Mouse (Mus musculus) liver, embryonic 13.5 days (tissue): ENCODE results near the gene Olfr1122. TPM values are rescaled to one million over a fixed set of nuclear protein-coding genes. Genes with fewer than 3 reads are reported as not detected.

Source experiments
- polyA plus RNA-seq: library from polyadenylated mRNA; unstranded; fragments of >200 nt; fragmentation: Nextera tagmentation; extraction: Ambion mirVana; gene quantifications from 2 replicates; pipeline ENCODE4 v1.2.1, GENCODE M21; 2015

Gene Olfr1122
- polyA plus RNA-seq, 1 experiment from 2014 or later: not detected

Other genes with a start within 250 kb of the Olfr1122 start
- gene Olfr1110, start 245.5 kb upstream of the Olfr1122 start, polyA plus RNA-seq: not detected in 2 replicates
- gene Olfr1111, start 233.2 kb upstream of the Olfr1122 start, polyA plus RNA-seq: not detected in 2 replicates
- not detected in 2 replicates for gene Olfr1112, start 198.1 kb upstream of the Olfr1122 start, polyA plus RNA-seq
- not detected in 2 replicates for gene Olfr1113, start 176.9 kb upstream of the Olfr1122 start, polyA plus RNA-seq
- gene Olfr1115, start 137.8 kb upstream of the Olfr1122 start, polyA plus RNA-seq: not detected in 2 replicates
- not detected in 2 replicates for gene Olfr1116, start 118.3 kb upstream of the Olfr1122 start, polyA plus RNA-seq
- gene Olfr1118, start 78.3 kb upstream of the Olfr1122 start, polyA plus RNA-seq: not detected in 2 replicates
- gene Olfr1120, start 31.0 kb upstream of the Olfr1122 start, polyA plus RNA-seq: not detected in 2 replicates
- gene Olfr1121, start 16.0 kb upstream of the Olfr1122 start, polyA plus RNA-seq: not detected in 2 replicates
- not detected in 2 replicates for gene Olfr1123, start 30.8 kb downstream of the Olfr1122 start, polyA plus RNA-seq
- 0.06 TPM in 1 of 2 replicates, not detected in the other for gene Olfr1124, start 44.4 kb downstream of the Olfr1122 start, polyA plus RNA-seq
- not detected in 2 replicates for gene Olfr1126, start 68.1 kb downstream of the Olfr1122 start, polyA plus RNA-seq
- not detected in 2 replicates for gene Pramel7, start 111.2 kb downstream of the Olfr1122 start, polyA plus RNA-seq
- gene Pramel6, start 120.7 kb downstream of the Olfr1122 start, polyA plus RNA-seq: not detected in 2 replicates
- not detected in 2 replicates for gene Olfr153, start 145.9 kb downstream of the Olfr1122 start, polyA plus RNA-seq
- not detected in 2 replicates for gene Olfr1128, start 159.7 kb downstream of the Olfr1122 start, polyA plus RNA-seq
- gene Olfr1129, start 188.1 kb downstream of the Olfr1122 start, polyA plus RNA-seq: not detected in 2 replicates
- not detected in 2 replicates for gene Olfr1130, start 220.4 kb downstream of the Olfr1122 start, polyA plus RNA-seq
- gene Olfr1131, start 241.3 kb downstream of the Olfr1122 start, polyA plus RNA-seq: not detected in 2 replicates